Mouse (Mus musculus) monocyte, adult 2 months (primary cell): ENCODE data around the gene Slc25a33.

ENCODE experiments used
- DNase-seq, 2 experiments: peaks; one replicate each; pipeline ENCODE4 v3.0.0; 2022; ENCODE audit warnings: low spot score in 2 of 2, low read depth in 1 of 2

The Slc25a33 gene

DNA sequence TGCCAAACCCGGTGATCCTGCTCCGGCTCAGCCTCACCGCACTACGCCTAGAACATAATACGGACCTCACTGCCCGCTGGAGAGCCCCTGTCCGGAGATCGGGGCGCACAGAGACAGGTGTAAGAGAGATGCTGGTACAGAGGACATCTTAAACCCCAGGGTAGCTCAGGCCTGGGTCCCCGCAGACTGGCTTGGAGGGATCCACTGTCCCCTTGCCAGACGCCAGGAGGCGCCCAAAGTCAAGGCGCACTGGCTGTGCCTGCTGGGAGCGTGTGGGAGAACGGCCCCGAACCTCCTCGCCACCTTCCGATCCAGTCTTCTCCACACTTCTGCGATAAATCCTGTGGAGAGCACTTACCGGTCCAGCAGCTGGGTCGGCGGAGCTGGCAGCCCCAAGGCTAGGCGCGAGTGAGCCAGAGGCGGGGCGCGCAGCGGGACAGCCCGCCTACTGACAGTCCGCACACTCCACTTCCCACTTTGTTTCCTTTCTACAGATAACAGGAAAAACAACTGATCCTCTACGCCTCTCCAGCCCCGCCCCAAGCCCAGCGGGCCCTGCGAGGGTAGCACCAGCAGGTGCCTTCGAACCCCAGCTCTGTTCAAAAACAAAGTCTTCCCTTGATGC, 75.8 kb downstream of the Slc25a33 start:
- peak in 1 of 2 experiments; percentile 47 for DNase-seq

GRCm38 (mm10) chr4:149697506-149698196, 76.4 kb downstream of the Slc25a33 start:
- peak in 1 of 2 experiments; percentile 21 for DNase-seq

DNA sequence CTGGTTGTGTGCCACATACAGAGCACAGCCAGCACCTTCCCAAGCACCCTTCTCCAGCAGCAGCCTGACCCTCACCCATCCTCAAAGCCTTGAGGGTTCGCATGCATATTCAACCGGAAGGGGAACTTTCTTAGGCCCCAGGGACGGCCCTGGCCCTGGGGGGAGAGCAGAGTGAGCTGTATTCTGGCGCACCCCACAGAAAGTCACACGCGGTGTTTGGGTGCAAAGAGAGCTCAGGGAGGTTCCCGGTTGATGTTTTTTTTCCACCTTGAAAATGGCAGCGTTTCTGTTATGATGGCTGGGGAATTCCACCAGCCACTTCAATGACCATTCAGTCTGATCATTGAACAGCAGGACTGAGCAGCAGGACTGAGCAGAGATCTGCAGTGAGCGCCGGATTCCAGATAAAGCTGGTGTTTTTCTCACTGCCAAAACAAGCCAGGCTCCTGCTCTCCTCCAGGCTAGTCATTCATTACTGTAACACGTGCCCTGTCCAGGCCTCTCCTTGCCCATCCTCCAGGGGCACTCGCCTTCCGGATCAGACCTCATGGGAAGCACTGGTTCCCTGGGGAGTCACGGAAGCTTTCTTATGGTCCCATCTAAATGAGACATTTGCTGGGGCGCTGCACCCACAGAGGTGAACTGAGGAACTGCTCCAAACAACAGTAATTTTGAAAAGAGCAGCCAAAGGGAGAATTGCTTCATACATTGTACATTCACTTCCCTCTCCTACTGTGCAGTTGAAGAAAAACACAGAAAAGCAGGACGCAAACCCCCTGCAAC, 77.7 kb downstream of the Slc25a33 start:
- DNase-seq = peak in 1 of 2 experiments; percentile 41
